Mouse (Mus musculus): ENCODE measurements at regions not wholly inside any gene's neighbourhood (a gene's known extent, or its start where the extent isn't known, plus 50 kb on each side); places are given as distances from the start of the nearest gene placed in this dataset.
A peak's percentile ranks its signal among the peaks of the same experiment; 100 is the strongest.

DNA sequence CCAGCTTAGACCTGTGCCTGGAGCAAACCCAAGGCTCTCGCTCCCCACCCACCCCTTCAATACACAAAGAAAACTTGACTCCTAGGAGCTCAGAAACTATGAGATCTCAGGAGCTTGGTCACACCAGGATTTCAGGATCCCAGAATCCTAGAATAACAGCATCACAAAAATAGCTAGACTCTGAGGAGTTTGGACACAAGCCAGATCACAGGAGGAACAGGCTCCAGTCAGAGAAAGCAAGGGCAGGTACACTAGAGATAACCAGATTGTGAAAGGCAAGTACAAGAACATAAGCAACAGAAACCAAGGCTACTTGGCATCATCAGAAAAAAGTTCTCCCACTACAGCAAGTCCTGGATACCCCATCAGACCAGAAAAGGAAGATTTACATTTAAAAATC lies 221.5 kb downstream of the Epha7 start:
- DNase-seq (ENCODE audit: low read depth, low spot score), result no peak

DNA sequence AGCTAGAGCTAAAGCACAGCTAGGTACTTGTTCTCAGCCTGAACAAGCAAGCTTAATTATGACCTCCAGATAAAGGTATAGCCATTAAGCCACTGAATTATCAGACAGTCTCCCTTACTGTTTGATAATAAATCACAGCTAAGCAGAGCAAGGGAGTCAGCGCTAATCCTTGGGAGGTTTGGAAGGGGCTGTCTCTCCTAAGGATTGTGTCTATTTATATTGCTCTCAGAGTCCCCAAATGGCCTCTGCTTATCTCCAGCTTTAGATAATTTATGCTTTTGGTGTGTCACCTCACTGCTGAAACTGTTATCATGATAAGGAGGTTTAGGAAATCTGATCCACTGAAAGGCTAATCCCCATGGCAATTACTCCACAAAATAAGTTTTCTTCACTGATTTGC lies 227.1 kb downstream of the Epha7 start:
- no peak for DNase-seq (ENCODE audit: low read depth, low spot score)

DNA sequence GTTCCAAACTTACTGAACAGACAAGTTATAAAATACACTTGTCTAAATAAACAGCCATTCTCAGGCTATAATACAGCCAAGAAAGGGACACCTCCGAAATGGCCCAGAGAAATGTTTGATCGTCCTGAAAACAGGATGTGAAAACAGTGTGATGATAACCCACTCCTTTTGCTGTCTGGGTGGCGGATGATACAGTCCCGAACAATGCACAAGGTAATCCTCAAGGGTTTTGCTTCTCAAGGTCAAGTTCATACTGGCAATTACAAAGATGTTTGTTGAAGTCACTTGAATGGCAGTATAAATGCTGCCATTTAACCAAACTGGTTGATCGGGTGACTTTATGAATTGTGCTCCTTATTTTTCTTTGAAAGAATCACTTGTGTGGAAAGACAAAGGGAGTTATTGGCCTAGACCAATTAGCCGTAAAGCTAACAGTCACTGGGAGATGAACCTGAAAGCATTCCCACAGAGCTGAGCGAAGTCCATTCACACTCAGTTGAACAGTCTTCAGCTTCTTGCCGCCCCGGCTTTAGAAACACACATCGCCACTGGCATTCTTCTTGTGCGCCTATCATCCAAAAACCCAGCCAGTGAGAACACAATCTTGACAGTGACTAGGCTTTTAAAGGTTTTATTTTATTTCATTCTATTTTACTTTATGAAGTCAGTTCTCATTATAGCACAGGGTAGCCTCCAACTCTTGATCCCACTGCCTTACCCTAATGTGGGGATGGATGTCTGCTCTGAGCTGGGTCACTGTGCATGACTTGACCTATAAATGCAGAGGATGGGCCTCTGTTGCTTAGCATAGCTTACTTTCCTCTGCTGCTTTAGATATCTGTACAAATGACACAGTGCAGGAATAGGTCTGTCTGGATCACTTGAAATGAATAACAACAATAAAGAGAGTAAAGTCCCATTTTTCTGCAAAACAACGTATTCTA lies 256.0 kb downstream of the Epha7 start:
- no peak for DNase-seq (ENCODE audit: low read depth, low spot score)

DNA sequence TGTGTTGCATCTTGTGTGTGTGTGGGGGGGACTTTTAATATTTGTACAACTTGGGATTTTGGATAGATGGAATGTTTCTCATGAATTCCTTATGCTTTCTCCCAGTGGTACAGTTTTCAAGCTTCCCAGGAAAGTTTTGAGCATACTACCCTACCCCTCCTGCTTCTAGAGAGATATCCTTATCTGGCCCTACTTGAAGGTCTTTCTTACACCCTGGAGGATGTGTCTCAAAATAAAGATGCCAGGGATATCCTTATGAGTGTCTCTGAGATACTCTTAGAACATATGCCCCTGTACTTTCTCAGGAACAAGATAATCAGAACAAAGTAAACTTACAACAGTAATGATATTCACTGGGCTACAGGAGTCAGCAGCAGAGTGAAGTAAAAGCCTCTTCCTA lies 261.3 kb downstream of the Epha7 start:
- no peak for DNase-seq (ENCODE audit: low read depth, low spot score)

DNA sequence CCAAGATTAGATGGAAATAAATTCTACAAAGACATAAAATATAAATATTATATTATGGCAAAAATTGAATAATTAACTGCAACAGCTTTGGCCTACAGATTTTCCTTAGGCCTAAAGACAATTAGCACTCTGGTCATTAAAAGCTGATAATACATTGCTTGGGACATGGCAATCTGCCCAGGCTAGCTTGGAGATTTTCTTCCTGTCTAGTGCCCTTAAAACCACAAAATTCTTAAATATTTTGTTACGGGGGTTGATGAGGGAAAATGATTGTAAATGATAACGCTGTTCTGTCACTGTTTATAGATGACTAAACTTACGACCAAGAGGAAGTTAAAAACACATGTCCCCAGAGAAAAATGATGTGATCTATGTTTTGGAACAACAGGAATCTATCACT lies 261.9 kb downstream of the Epha7 start:
- DNase-seq (ENCODE audit: low read depth, low spot score), result no peak

DNA sequence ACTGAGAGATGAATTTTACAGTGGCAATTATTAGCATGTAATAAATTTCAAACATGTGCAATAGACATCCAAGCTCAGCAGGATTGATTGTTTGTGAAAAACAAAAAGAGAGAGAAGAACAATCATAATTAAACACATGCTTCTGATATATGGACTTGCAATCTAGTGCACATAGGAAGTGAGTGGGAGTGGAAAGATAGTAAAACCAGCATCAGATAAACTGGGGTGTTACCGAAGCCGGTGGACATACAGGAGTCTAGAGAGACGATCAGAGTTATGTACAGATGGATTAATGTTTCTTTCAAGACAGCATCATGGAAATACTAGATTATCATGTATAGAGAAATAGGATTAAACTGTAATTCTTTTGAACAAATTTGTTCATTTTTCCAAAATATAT lies 263.8 kb downstream of the Epha7 start:
- no peak for DNase-seq (ENCODE audit: low read depth, low spot score)

DNA sequence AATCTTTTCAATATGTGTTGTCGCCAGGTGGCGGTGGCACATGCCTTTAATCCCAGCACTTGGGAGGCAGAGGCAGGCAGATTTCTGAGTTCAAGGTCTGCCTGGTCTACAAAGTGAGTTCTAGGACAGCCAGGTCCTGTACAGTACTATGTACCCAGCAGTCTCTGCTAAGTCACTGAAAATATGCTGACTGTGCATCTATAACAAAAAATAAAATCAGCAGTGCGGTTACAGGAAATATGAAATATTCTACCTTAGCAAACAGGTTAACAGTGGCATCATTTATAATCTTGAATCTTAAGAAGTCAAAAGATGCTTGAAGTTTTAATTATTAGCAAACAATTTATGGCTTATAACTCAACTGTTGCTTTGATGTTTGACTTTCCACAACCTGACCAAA lies 265.5 kb downstream of the Epha7 start:
- no peak for DNase-seq (ENCODE audit: low read depth, low spot score)

DNA sequence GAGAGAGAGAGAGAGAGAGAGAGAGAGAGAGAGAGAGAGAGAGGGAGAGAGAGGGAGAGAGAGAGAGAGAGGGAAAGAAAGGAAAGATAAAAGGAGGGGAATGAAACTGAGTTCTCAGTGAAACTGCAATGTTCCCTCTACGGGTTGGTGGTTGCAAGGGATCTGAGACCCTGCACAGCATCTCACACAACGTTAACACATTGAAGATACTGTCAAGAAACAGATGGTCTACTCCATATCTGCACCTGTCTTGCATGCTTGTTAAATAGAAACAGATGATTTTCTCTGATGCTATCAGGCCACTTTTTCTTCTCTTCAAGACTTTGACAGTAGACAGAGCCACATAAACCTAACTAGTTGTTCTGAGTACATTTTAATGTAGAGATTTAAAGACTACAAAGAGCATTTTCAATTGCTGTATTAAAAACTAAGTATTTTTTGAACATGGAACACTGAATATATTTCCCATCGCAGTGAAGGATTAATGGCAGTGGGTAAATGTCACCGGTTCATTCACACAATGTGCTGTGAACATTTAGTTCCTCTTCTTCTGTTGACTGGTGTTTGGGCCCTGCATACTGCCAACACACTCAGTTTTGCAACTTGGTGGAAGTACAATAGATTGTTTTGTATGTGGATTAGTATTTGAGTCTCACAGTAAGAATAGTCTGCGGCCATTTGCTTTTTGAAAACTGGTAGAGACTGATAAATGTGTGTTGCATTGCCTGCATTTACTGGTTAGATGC lies 270.8 kb downstream of the Epha7 start:
- no peak for DNase-seq (ENCODE audit: low read depth, low spot score)

DNA sequence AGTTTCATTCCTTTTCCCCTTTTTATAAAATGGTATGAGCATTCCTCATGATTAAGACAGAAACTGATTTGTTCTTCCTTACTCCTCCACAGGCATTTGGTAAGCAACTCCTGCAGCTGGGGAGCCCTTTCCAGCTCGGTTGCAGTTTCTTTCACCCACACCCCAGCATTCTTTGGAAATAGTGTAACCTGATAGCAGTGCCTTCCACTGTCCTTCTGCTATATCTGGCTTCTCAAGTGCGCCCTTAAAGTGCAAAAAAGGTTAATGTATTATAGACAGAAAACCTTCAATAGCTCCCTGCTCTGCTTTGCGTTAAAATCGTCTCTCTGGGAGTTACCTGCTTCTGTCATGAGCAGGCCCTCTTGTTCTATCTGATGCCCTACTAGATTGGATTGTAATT lies 278.0 kb downstream of the Epha7 start:
- no peak for DNase-seq (ENCODE audit: low read depth, low spot score)

DNA sequence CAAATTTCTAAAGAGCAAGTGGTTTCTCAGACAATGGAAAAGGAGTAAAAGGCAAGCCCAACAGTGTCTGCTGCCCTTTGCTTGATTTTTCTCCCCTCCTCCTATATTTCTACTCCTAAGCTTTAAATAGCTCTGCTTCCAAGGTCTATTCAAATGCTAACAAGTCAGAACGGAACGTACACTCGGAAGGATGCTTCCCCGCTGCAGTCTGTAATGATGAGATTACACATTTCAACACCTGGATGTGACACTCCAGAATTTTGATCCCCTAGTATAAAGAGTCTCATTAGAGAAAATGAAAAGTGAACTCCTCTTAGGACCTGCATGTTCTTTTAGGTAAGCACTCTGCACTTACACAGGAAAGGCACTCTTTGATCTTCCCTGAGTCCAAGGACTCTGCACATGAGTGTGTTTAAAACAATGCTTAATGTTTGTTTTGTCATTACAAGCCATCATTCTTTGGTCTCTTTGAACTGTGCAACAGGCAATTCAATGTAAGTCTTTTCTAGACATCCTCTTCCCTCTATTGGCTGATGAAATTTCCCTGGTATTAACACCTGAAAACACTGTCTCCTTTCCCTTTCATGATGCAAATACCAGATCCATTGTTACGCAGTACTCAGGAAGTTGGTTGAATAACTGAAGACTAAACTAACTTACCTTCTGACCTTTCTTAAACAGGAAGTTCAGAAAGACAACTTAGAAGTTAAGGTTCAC lies 278.7 kb downstream of the Epha7 start:
- no peak for DNase-seq (ENCODE audit: low read depth, low spot score)

DNA sequence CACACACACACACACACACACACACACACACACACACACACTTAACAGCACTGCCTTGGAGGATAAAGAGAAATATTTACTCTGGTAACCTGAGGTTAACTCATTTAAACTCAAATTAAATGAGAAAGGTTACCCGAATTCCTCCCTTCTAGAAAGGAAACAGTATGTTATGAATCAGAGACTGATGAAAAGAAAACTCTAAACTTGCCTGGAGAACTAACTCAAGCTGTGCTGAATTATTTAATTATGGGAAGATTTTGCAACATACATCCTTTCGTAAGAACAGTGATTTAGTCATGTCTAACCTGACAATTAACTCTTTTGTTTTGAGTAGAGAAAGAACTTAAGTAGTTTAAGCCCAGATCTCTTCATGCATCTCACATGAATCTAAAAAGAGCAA lies 289.4 kb downstream of the Epha7 start:
- no peak for DNase-seq (ENCODE audit: low read depth, low spot score)

DNA sequence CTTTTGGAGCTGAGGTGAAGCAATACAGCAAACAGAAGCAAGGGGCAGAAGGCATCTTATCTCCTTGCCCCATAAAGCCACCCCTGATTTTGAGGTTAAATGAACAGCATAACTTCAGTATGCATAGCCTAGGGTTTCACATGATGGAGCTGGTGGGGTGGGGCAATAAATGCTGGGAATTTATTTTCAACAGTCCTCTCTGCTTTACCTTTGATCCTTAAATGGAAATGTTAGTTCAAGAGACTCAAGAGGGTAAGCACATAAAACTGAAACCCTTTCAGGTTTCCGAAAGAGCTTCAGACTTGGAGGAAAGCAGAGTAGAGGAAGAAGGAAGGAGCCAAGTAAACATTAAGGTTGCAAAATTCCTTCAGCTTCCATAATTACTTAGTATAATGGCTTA lies 290.5 kb downstream of the Epha7 start:
- DNase-seq (ENCODE audit: low read depth, low spot score), result no peak

DNA sequence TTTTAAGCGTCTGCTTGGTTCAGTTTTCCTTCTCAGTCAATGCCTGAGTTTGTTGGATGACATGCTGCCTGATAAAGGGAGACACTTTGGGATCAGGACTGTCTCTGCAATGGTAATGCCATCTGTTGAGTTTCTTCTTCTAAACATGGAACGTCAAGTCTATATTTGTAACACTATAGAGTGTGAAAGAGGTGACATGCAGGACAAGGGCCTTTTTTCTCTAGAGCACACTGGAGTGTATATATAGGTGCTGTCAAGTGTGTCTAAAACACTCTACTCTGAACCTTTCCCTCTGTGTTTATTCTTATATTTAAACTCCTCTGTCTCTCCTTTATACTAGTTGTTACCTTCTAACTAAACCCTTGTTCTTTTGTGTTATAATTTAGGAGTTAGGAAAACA lies 299.6 kb downstream of the Epha7 start:
- no peak for DNase-seq (ENCODE audit: low read depth, low spot score)

DNA sequence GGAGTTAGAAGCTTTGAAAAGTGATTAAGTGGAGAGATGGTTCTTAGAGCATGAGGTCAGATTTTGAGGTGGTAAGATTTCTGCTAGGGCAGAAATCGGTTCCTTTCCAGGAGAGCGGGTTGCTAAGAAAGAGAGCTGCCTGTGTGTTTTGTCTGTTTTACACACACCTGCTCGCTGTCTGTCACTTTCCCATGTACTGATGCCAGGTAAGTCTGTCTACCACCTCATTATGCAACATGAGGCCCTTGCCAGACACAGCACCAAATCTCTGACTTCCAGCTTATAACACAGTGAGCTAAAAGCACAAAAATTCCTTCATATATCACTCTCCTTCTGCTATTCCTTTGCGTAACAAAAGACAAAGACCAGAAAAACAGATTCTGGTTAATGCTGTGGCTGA lies 304.1 kb downstream of the Epha7 start:
- no peak for DNase-seq (ENCODE audit: low read depth, low spot score)

DNA sequence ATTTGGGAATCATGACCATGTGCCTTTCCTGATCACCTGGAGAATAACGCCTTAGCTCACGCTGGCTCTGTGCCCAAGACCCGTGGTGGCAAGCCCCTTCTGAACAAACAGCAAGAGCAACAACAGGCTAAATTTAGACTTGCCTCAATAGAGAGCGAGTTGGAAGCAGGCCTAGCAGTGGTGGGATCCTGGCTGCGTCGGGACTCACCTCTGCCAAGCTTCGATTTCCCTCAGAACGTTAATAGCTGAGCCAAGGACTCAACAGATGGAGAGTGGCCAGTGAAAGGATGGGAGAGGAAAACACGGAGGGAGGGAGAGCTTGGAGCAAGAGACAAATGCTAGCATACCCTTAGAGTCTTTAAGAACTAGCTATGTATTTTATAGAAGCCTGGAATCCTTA lies 305.0 kb downstream of the Epha7 start:
- DNase-seq (ENCODE audit: low read depth, low spot score), result peak; percentile 6

DNA sequence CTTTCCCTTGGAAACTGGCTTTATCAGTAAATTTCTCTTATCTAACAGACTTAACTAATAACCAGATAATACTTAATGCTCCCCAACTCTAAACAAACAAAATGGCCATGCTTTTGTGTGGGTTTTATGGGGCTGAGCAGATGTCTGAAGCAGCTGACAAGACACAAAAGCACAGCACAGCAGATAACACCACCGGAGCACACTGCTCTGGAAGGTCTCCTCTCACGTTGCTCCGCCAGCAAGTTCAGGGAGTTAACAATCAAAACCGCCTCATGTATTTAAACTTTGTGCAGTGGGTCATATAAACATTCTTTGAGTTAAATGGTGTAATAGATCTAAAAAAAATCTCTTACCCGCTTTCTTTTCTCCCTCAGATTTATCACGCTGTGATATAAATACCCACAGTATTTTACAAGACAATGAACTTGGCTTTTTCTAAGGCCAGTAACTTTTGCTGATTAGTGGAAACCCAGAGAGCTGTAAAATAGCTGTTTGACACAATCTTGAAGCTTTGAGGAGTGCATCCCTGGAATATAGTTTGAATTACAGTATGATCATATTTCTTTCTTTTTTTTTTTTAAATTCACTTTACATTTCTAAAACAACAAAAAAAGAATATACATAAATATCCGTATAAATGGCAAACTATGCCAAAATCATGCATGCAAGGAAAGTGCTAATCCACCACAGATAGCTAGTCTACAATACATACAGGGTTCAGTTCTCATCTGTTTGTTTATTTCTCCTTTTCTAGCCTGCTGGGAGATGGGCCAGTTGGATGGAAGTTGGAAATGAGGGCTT lies 305.9 kb downstream of the Epha7 start:
- no peak for DNase-seq (ENCODE audit: low read depth, low spot score)

DNA sequence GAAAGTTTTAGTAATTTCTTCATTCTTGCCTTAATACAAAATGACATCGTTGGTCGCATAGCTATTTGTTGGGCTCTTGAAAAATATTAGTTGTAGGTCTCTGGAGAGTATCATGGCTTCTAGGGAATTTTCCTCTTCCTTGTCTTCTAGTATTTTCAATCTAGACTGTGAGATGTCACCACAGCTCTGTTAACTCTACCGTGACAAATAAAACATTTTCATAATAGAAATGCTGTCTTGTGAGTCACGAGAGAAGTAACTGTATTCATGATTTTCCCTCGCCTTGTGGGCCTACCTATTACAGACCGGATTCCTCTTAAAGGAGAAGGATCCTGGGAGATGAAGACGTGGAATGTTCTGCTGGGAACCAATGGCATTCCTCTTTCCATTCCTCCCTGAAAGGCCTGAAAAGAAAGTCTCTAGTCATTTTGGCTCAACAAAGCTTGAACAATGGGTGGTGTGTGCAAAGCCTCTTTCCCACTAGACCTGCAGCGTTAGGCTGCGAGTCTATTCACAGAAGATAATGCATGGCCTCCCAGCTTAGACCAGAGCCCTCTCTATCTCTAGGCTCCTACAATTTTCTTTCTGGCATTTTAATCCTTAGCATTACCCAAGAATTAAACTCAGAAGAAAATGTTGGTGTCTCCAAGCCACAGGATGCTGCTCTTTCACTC lies 306.7 kb downstream of the Epha7 start:
- DNase-seq (ENCODE audit: low read depth, low spot score), result no peak

DNA sequence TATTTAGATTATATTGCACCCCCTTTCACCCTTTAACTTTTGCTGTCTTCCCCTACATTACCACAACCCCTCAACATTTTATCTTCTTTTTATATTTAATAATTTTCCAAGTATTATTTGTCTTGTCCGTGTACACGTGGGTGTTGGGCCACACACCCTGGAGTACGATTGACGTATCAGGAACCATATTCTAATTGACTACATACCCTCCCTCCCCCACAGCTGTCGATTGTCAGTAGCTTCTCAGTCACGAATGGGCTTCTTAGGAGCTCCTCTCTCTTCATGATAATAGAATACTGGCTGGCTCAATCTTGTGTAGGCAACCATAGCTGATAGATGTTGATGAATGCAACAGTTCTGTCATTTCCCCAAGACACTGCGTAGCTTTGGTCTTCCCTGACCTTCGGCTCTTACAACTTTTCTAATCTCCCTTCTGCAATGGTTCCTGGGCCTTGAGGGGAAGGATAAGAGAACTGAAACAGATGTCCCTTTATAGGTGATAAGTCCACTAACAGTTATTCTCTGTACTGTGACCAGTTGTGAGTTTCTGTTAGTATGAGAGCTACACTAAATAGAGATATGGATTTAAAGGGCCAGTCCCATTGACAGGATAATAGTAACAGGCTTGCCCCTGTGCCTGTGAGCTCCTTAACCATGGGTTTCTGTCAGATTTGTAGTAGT lies 310.9 kb downstream of the Epha7 start:
- no peak for DNase-seq (ENCODE audit: low read depth, low spot score)

DNA sequence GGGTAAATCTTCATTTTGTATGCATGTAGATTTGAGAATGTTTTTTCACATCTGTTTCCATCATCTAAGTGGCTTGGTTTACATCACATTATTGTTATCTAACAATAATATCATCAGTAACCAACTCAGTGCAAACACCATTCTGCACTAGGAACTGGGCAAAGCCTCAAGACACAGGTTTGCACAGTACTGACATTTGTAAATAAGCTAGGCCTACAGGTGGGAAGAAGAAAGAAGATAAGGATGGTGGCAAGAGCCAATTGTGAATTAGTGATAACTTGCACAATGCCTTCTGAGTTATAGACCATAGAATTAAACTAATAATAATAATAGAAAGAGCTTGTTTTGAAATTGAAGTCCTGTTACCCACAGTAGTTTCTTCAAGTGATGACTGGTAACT lies 317.6 kb downstream of the Epha7 start:
- no peak for DNase-seq (ENCODE audit: low read depth, low spot score)

Data from telencephalon, adult 2 months (tissue).